ENCODE assay signal across 8 mouse cellular contexts in the genomic region with DNA sequence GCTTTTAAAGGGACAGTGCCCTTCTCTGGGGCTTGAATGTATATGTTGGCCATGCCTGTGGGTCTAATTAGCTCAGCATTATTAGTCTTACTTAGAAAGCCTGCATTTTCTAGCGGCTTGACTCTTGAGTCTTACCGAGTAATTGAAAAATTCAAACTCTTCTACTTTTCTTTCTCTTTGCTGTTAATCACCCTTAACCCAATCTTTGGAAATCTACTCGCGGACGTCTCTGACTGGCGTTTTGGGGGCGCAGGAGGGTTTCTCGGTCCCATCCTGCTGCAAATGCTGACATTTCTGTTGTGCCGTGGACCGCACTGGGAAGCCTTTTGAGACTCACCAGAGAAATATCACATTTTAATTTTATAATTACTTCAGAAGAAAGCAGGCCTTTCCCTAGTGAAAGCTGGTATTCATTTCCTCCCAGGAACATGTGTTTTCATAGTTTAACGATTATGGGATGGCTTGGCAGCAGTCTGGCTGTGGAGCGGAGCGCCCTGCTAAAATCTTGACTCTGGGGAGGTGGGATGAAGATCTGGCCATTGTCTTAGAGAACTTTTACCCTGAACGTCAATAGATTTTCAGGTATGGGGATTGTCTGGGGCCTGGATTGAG.
DNase-seq lines count a peak whose midpoint lies in the region; ATAC-seq and TF ChIP-seq lines count a peak whose summit lies in the region.

No protein-coding gene starts in this region.

- peak overlapping the region; percentile 49; the same call in 1 of the 2 replicates for H3K9ac ChIP-seq in kidney, embryonic 15.5 days
- H3K9ac ChIP-seq in embryonic facial prominence, embryonic 14.5 days (ENCODE audit: low read depth, low read length), result peak overlapping the region; percentile 58
- peak overlapping the region; percentile 2; the same call in 1 of the 2 replicates for H3K9ac ChIP-seq in hindbrain, postnatal 0 days (replicated peaks; ENCODE audit: low read length)

- no peaks in the 10 kb centered on the region for H3K9me3 ChIP-seq in kidney, embryonic 15.5 days (replicated peaks)
- no peaks in the 10 kb centered on the region for H3K9me3 ChIP-seq in embryonic facial prominence, embryonic 14.5 days (ENCODE audit: control insufficient read depth, low read length)
- H3K9me3 ChIP-seq in hindbrain, postnatal 0 days (ENCODE audit: low read length), result no peaks in the 10 kb centered on the region

- peak overlapping the region; percentile 95 for H3K27ac ChIP-seq in kidney, embryonic 15.5 days
- peak overlapping the region; percentile 96 for H3K27ac ChIP-seq in embryonic facial prominence, embryonic 14.5 days (replicated peaks; ENCODE audit: low read depth, low read length)
- peak overlapping the region; percentile 77 for H3K27ac ChIP-seq in hindbrain, postnatal 0 days

- no peak for ATAC-seq in kidney, embryonic 15.5 days (replicated peaks; ENCODE audit: low FRiP score)
- ATAC-seq in embryonic facial prominence, embryonic 14.5 days (ENCODE audit: low read depth), result 0 out of 2 replicates have a peak, but pooled peaks have one; percentile 2
- ATAC-seq in hindbrain, postnatal 0 days, result no peak
- no peak for ATAC-seq in erythroid progenitor cell, adult 5-6 weeks (replicated peaks; ENCODE audit: low FRiP score, poor library complexity, severe bottlenecking)

- H3K27me3 ChIP-seq in kidney, embryonic 15.5 days, result no peaks in the 10 kb centered on the region
- H3K27me3 ChIP-seq in embryonic facial prominence, embryonic 14.5 days (replicated peaks; ENCODE audit: control insufficient read depth, insufficient read depth, low read length), result no peaks in the 10 kb centered on the region
- no peaks in the 10 kb centered on the region for H3K27me3 ChIP-seq in hindbrain, postnatal 0 days (ENCODE audit: insufficient read depth, low read length)

- no peak overlapping the region for H3K4me3 ChIP-seq in kidney, embryonic 15.5 days (replicated peaks)
- 0 out of 2 replicates have a peak overlapping the region, but pooled peaks have one; percentile 1 for H3K4me3 ChIP-seq in embryonic facial prominence, embryonic 14.5 days (ENCODE audit: low read depth, low read length)
- no peak overlapping the region for H3K4me3 ChIP-seq in hindbrain, postnatal 0 days (ENCODE audit: low read length)

- WGBS in kidney, embryonic 15.5 days, result 34% methylated on average over 14 of the region's 14 CpGs
- 27% methylated on average over 14 of the region's 14 CpGs for WGBS in embryonic facial prominence, embryonic 14.5 days
- WGBS in hindbrain, postnatal 0 days, result 19% methylated on average over 14 of the region's 14 CpGs

- H3K4me2 ChIP-seq in kidney, embryonic 15.5 days, result peak overlapping the region; percentile 55
- peak overlapping the region; percentile 50 for H3K4me2 ChIP-seq in embryonic facial prominence, embryonic 14.5 days (ENCODE audit: low read depth, low read length)
- H3K4me2 ChIP-seq in hindbrain, postnatal 0 days (ENCODE audit: low read depth, low read length), result peak overlapping the region; percentile 34

- no peak for DNase-seq in kidney, adult 11 months
- peak; percentile 85 for DNase-seq in embryonic facial prominence, embryonic 14.5 days (ENCODE audit: low spot score)
- peak; percentile 51 for DNase-seq in hindbrain, postnatal 0 days (ENCODE audit: low spot score)
- DNase-seq in neural tube, embryonic 10.5 days (ENCODE audit: extremely low spot score, low spot score), result peak; percentile 44
- no peak for DNase-seq in yolk sac, embryonic 10.5 days (ENCODE audit: low spot score)
- no peak for DNase-seq in ovary, adult 18-20 months (ENCODE audit: low spot score)

- no peaks in the 10 kb centered on the region for H3K36me3 ChIP-seq in kidney, embryonic 15.5 days
- H3K36me3 ChIP-seq in embryonic facial prominence, embryonic 14.5 days (ENCODE audit: control insufficient read depth, insufficient read depth, low read length), result no peaks in the 10 kb centered on the region
- no peaks in the 10 kb centered on the region for H3K36me3 ChIP-seq in hindbrain, postnatal 0 days (ENCODE audit: insufficient read depth, low read length)

- H3K4me1 ChIP-seq in kidney, embryonic 15.5 days, result peaks cover 85% of the 10 kb centered on the region
- H3K4me1 ChIP-seq in embryonic facial prominence, embryonic 14.5 days (ENCODE audit: control insufficient read depth, insufficient read depth, low read length), result peaks cover 61% of the 10 kb centered on the region
- H3K4me1 ChIP-seq in hindbrain, postnatal 0 days (ENCODE audit: insufficient read depth, low read length), result peaks cover 49% of the 10 kb centered on the region

- no peak for TF ChIP-seq CTCF in hindbrain, postnatal 0 days (IDR thresholded peaks at IDR 0.05; ENCODE audit: low read depth)

Comparison
In these comparisons a context has a peak if more than half of its experiments do, and no peak if none do; other contexts are left out.
1. H3K9ac ChIP-seq: peak in every context shown above with its lines; median percentile 58 in embryonic facial prominence, embryonic 14.5 days; 49 in kidney, embryonic 15.5 days; 2 in hindbrain, postnatal 0 days.
2. DNase-seq: peak in embryonic facial prominence, embryonic 14.5 days (single experiment), hindbrain, postnatal 0 days (single experiment) and neural tube, embryonic 10.5 days (single experiment); none in kidney, adult 11 months (single experiment), yolk sac, embryonic 10.5 days (single experiment) and ovary, adult 18-20 months (single experiment).
3. Peak in every context shown above with its lines, with median percentiles within 50 percentile points of each other: H3K27ac ChIP-seq and H3K4me2 ChIP-seq.